Mouse (Mus musculus) thymus, adult 2 months (tissue): Measurements from ENCODE around the gene Efr3b.

Experiments used
- CTCF ChIP-seq: fragments of 200-500 bp; IDR thresholded peaks from 2 replicates; pipeline ENCODE4 v1.5.1; 2012; ENCODE audit warnings: mild to moderate bottlenecking, control low read depth, low read length, moderate library complexity, borderline replicate concordance; ENCODE audit not compliant: control insufficient read depth, poor library complexity, insufficient read depth; ENCODE audit errors: extremely low read depth
- POLR2A ChIP-seq: fragments of 200-500 bp; IDR thresholded peaks from 2 replicates; pipeline ENCODE4 v1.6.1; 2012; ENCODE audit warnings: mild to moderate bottlenecking, low read length, control low read depth, moderate library complexity; ENCODE audit not compliant: control insufficient read depth, poor library complexity, insufficient read depth; ENCODE audit errors: extremely low read depth

DNA sequence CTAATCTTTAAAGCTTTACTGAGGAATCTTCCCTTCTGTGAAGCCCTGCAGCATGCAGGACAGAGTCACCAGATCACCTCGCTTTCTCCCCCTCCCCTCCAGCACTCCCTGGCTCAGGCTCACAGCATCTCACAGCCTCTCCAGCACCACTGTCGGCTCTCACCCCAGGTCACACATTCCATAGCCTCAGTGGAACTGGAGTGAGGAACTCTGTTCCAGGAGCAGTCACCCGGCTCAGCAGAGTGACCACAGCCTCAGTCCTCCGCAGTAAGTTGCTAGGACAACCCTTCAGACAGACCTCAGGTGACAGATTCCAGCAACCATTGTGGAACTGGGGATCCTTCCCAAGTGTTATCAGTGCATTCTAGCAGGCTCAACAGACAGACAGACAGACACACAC, 16.1 kb upstream of the Efr3b start:
- TF ChIP-seq POLR2A (no peak), CTCF (no peak)
